Mouse (Mus musculus) bone marrow macrophage, adult 2 months (primary cell): ENCODE data around the gene Prss33. TPM values are rescaled to one million over a fixed set of nuclear protein-coding genes. Genes with fewer than 3 reads are reported as not detected.
A peak's percentile ranks its signal among the peaks of the same experiment; 100 is the strongest.
"Not testable (repeated sequence)": the region's sequence is repeated elsewhere in the genome, so short reads cannot be mapped to it uniquely, and the experiment has no call there.

Source experiments
- H3K27ac ChIP-seq: 2 replicates; pipeline ENCODE4 v1.5.1; 2012; ENCODE audit warnings: low read depth, low read length; ENCODE audit not compliant: insufficient read depth
- H3K4me1 ChIP-seq: 2 replicates; pipeline ENCODE4 v1.6.1; 2012; ENCODE audit warnings: low read length; ENCODE audit not compliant: control insufficient read depth, insufficient read depth
- H3K4me3 ChIP-seq: 2 replicates; pipeline ENCODE4 v1.5.1; 2012; ENCODE audit warnings: mild to moderate bottlenecking, low read length, moderate library complexity; ENCODE audit not compliant: insufficient read depth
- CTCF ChIP-seq: IDR thresholded peaks from 2 replicates; pipeline ENCODE4 v1.5.1; 2012; ENCODE audit warnings: low read depth, mild to moderate bottlenecking, low read length, moderate library complexity
- POLR2A ChIP-seq: IDR thresholded peaks from 2 replicates; pipeline ENCODE4 v1.6.1; 2012; ENCODE audit warnings: mild to moderate bottlenecking, low read depth, low read length, borderline replicate concordance
- polyA plus RNA-seq: library from polyadenylated mRNA; stranded (reverse); fragments of >200 nt; gene quantifications from 2 replicates; pipeline ENCODE4 v1.2.4, GENCODE M21; 2012; ENCODE audit not compliant: missing spikeins, insufficient read depth, insufficient read length

Gene Prss33
- polyA plus RNA-seq, result not detected in 2 replicates

GRCm38 (mm10) chr17:23836006-23836575, at the start of gene Prss33:
Prss33 (minus strand) TSS chr17:23836056.
- TF ChIP-seq CTCF, result no peak
- no peak for TF ChIP-seq POLR2A
- no peak within 1 kb of the TSS for H3K4me3 ChIP-seq

GRCm38 (mm10) chr17:23880576-23880975, 44.7 kb upstream of the Prss33 start, which contains the start of the genes Dcpp1 and Dcpp2:
Dcpp1 (plus strand) TSS chr17:23880876.
Dcpp2 (plus strand) TSS chr17:23880880.
- not testable (repeated sequence) for H3K4me1 ChIP-seq, H3K27ac ChIP-seq, H3K4me3 ChIP-seq

More at GRCm38 (mm10) chr17:23836006-23836575, at the start of gene Prss33:
- no peak within 1 kb of the TSS for H3K27ac ChIP-seq
- peaks cover 6% of the 10 kb centered on the region for H3K4me1 ChIP-seq

- Histone ChIP-seq H3K27ac (no peak overlapping the region), H3K4me3 (no peak overlapping the region), H3K4me1 (no peaks in the 10 kb centered on the region)
- TF ChIP-seq POLR2A (no peak), CTCF (no peak)
Measured at GRCm38 (mm10) chr17:23877166-23877565, 41.3 kb upstream of the Prss33 start.

DNA sequence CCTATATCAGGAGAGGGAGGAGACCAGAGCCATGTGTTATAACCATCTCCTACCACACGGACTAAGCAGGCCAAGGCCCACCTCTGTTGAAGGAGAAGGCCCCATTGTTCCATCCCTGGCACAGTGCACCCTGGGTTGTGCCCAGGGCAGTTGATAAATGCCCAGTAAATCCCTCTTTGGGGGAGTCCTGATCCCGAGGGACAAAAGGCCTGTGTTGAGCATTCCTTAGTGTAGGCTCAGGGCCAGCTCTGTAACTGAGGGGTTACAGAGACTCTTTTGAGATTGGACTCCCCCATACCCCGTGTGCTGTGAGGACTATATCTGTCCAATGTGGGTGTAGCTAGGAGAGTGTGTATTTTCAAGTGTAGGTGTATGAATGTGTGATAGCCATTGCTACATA, 40.9 kb upstream of the Prss33 start:
- TF ChIP-seq CTCF (no peak), POLR2A (no peak)
- no peak overlapping the region for H3K27ac ChIP-seq

GRCm38 (mm10) chr17:23873884-23874856, 38.3 kb upstream of the Prss33 start:
- no peak overlapping the region for H3K27ac ChIP-seq
- no peak overlapping the region for H3K4me3 ChIP-seq
- TF ChIP-seq CTCF (peak; percentile 69), POLR2A (no peak)
- H3K4me1 ChIP-seq, result no peaks in the 10 kb centered on the region

More for the DNA sequence above, 40.9 kb upstream of the Prss33 start:
- Histone ChIP-seq H3K4me3 (no peak overlapping the region), H3K4me1 (no peaks in the 10 kb centered on the region)

DNA sequence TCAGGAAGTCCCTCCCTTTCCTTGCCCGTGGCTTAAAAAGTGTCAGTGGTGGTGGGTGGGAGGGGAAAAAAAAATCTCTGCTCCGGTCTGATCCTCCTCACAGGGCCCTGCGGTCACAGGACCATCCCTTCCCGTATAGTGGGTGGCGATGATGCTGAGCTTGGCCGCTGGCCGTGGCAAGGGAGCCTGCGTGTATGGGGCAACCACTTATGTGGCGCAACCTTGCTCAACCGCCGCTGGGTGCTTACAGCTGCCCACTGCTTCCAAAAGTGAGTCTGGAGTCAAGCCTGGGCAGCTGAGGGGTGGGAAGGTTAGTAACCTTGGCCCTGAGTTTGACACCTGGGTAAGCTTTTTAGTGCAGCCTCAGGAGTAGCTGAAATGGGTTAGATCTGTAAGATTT, 32.7 kb upstream of the Prss33 start:
- Histone ChIP-seq H3K27ac (no peak overlapping the region), H3K4me1 (no peaks in the 10 kb centered on the region), H3K4me3 (no peak overlapping the region)
- no peak for TF ChIP-seq CTCF
- no peak for TF ChIP-seq POLR2A

- Histone ChIP-seq H3K4me1 (no peaks in the 10 kb centered on the region), H3K4me3 (no peak within 1 kb of the TSS), H3K27ac (no peak within 1 kb of the TSS)
- TF ChIP-seq CTCF, result no peak
- TF ChIP-seq POLR2A, result no peak
Measured at GRCm38 (mm10) chr17:23867756-23868155, 31.9 kb upstream of the Prss33 start, which contains the start of gene Prss21. Prss21 (plus strand) TSS chr17:23868056.

DNA sequence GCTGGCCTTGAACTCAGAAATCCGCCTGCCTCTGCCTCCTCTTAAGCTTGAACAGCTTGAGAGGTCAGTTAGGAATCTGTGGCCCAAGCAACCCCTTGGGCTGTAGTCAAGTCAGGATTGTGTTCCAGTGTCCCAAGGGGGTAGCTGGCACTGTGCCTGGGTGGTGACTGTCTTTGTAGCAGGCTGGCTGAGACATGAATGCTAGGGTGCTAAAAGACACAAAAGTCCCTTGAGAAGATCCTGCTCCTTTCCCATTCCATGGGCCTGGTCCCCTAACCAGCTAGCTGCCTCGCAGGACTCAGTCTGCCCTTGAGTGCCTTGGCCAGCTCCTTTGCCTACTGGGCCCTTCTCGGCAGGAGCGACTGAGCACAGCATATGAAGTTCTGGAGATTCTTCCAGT, 27.1 kb upstream of the Prss33 start:
- TF ChIP-seq POLR2A (no peak), CTCF (no peak)
- H3K4me3 ChIP-seq, result no peak overlapping the region
- H3K27ac ChIP-seq, result no peak overlapping the region
- H3K4me1 ChIP-seq, result no peaks in the 10 kb centered on the region

GRCm38 (mm10) chr17:23857913-23858312, 22.1 kb upstream of the Prss33 start:
- TF ChIP-seq CTCF (no peak), POLR2A (no peak)
- Histone ChIP-seq H3K4me3 (no peak overlapping the region), H3K4me1 (no peaks in the 10 kb centered on the region), H3K27ac (no peak overlapping the region)

DNA sequence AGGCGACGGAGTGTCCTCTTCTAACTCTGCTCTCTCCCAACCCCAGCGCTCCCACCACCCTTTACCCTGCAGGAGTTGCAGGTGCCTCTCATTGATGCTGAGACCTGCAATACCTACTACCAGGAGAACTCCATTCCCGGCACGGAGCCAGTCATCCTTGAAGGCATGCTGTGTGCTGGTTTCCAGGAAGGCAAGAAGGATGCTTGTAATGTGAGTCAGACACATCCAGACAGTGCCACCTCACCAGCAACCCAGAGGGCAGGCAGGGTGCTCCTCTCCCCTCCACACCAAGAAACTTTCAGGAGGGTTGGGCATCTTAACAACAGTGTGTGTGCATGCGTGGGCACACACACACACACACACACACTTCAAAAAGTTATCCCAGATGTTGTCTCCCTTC, 21.3 kb upstream of the Prss33 start:
- Histone ChIP-seq H3K4me3 (no peak overlapping the region), H3K27ac (no peak overlapping the region), H3K4me1 (no peaks in the 10 kb centered on the region)
- no peak for TF ChIP-seq CTCF
- no peak for TF ChIP-seq POLR2A
